Mouse (Mus musculus): ENCODE measurements around the gene Nhp2. TPM values are rescaled to one million over a fixed set of nuclear protein-coding genes. Genes with fewer than 3 reads are reported as not detected.

Nhp2 gene
- 1.8 TPM for polyA plus RNA-seq (2014; fragmentation: Illumina TruSeq; extraction: RNeasy Lipid Tissue Mini Kit (QIAGEN cat#74804); ENCODE audit: low read depth, low replicate concordance)

DNA sequence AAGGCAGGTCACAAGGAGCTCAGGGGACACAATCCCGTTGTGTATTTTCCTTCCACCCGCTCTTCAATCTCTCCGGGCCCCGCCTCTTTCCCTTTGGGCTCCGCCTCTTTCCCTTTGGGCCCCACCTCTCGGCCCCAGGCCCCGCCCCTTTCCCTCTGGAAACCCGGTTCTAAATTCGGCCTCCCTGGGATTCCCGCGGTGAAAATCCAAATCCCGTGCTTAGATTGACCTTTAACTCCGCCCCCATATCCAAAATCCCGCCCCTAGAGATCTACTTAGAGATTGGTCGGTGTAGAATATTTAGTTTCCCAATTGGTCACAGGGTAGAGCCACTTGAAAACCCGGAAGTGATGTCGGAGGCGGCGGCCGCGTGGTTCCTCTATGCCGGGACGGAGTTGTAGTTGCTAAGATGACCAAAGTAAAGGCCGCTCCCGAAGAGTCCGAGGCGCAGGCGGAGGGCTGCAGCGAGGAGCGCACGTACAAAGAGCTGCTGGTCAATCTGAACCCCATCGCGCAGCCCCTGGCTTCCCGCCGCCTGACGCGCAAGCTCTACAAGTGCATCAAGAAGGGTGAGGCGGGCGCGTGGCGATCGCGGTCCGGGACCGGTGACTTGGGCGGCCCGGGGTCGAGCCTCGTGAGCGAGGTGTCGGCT, at the start of gene Nhp2:
Gene Nhp2, plus strand, starts transcription at position 327 of the 652 bp plus-strand sequence.

GRCm38 (mm10) chr11:51584431-51585248, 34.9 kb upstream of the Nhp2 start, which contains the start of gene Phykpl:
Phykpl (plus strand) TSS chr11:51584757.

DNA sequence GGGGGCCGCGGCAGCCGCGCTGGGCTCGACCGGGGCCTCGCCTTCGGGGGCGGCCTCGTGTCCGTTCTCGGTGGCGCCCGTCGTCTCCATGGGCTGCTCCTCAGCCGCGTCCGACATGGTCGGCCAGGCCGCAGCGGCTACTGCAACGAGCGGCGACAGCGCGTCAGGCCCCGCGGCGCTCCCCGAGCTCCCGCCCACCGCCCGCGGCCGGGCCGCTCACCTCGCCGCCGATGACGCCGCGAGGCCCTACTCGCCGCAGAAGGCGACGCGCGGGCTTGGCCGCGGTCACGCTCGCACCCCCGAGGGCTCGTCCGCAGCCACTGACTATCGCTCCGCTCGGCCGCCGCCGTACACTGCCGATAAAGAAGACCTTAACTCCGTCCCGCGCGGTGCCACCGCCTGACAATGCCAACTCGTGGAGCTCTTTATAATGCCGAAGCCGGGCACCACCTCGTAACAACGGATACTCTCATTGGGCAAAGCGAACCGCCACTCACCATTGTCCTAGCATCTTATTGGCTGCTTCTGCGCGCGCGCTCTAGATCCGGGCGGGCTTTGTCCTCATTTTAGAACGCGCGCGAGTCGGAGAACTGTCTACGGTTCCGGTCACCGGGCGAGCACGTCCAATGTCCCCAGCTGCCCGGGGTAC, 13.0 kb upstream of the Nhp2 start, which contains the start of gene Hnrnpab:
Gene Hnrnpab, minus strand, starts transcription at position 401 of the 649 bp plus-strand sequence.

DNA sequence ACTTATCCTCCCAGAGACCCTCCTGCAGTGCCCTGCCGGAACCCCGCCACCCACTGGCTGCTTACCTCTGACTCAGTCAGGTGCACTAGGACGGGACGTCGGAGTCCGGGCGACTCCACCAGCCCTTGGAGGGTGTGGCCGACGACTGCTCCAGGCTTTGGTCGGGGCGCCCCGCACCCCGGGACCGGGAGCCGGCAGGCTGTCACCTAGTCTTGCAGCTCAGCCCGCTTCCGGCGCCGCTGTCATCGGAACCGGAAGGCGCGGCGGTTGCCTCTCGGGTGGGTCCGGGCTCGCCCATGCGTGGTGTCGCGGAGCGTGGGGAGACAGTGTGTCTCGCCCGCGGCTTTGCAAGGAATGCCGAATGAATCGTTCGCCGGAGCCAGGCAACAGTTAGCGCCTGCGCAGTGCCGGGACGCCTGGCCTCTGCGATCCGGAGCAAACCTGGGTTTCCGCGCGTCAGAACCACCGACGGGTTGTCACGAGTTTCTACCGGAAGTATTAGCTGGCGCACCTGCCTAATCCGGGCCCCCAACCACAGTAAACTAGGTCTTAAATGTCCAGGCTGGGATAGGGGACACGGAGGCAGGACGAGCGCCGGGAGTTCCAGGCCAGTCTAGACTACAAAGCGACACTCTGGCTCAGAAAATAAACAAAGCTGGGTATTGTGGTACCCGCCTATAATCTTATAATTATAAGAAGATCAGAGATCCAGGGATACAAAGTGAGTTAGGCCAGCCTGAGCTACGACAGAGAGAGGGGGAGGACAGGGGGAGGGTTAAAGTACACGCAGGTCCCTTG, 16.2 kb downstream of the Nhp2 start, which contains the start of gene Rmnd5b:
Gene Rmnd5b, minus strand, starts transcription at position 372 of the 798 bp plus-strand sequence.

DNA sequence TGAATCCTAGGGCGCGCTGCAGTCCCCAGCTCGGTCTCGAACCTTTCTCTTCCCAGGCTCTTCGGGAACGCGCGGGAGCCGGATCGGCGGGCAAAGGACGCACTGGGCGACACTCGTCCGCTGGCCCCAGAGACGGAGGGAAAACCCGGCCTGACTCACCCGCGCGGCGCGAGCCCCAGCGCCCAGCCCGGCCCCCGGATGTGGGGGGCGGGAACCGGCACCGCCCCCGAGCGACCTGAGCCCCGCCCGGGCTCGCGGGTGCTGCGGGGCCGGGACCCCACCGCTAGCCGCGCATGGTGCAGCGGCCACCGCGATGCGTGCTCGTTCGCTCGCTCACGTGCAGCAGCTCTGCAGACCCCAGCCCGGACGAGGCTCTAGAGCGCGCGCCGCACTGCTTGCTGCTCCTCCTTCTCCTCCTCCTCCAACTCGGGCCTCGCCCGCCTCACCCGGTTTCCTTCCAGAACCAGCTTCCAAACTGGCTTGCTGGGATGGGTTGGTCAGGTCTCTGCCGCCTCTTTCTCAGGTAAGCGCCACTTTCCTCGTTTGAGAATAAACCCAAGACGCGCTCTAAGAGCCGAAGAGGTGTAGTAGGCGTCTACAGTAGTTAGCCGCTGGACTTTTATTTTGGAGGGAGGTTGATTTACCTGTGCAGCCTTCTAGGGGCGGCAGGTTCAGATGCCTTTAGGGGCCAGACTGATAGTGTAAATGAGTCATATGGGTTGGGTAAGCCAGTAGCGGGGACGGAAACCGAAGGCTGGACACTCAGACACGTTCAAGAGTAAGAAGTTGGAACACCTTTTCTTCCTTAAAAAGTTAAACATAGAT, 31.4 kb downstream of the Nhp2 start, which contains the start of the genes N4bp3 and D930048N14Rik:
Gene N4bp3, minus strand, starts transcription at position 152 of the 825 bp plus-strand sequence.
Gene D930048N14Rik, plus strand, starts transcription at position 264 of the 825 bp plus-strand sequence.

Other genes with a start within 250 kb of the Nhp2 start
- 23.4 TPM for gene Phykpl, start 35.0 kb upstream of the Nhp2 start, polyA plus RNA-seq (2014; fragmentation: Illumina TruSeq; extraction: RNeasy Lipid Tissue Mini Kit (QIAGEN cat#74804); ENCODE audit: low read depth, low replicate concordance)
- gene Hnrnpab, start 12.9 kb upstream of the Nhp2 start, polyA plus RNA-seq (2014; fragmentation: Illumina TruSeq; extraction: RNeasy Lipid Tissue Mini Kit (QIAGEN cat#74804); ENCODE audit: low read depth, low replicate concordance) = 434 TPM
- gene Rmnd5b, start 16.2 kb downstream of the Nhp2 start, polyA plus RNA-seq (2014; fragmentation: Illumina TruSeq; extraction: RNeasy Lipid Tissue Mini Kit (QIAGEN cat#74804); ENCODE audit: low read depth, low replicate concordance) = 13.9 TPM
- not detected for gene N4bp3, start 31.1 kb downstream of the Nhp2 start, polyA plus RNA-seq (2014; fragmentation: Illumina TruSeq; extraction: RNeasy Lipid Tissue Mini Kit (QIAGEN cat#74804); ENCODE audit: low read depth, low replicate concordance)
- gene D930048N14Rik, start 31.2 kb downstream of the Nhp2 start, polyA plus RNA-seq (2014; fragmentation: Illumina TruSeq; extraction: RNeasy Lipid Tissue Mini Kit (QIAGEN cat#74804); ENCODE audit: low read depth, low replicate concordance) = 0.47 TPM
- gene 0610009B22Rik, start 69.1 kb downstream of the Nhp2 start, polyA plus RNA-seq (2014; fragmentation: Illumina TruSeq; extraction: RNeasy Lipid Tissue Mini Kit (QIAGEN cat#74804); ENCODE audit: low read depth, low replicate concordance) = 104 TPM
- gene Sec24a, start 143.9 kb downstream of the Nhp2 start, polyA plus RNA-seq (2014; fragmentation: Illumina TruSeq; extraction: RNeasy Lipid Tissue Mini Kit (QIAGEN cat#74804); ENCODE audit: low read depth, low replicate concordance) = 41.9 TPM
- gene Sar1b, start 144.0 kb downstream of the Nhp2 start, polyA plus RNA-seq (2014; fragmentation: Illumina TruSeq; extraction: RNeasy Lipid Tissue Mini Kit (QIAGEN cat#74804); ENCODE audit: low read depth, low replicate concordance) = 341 TPM
- 6.2 TPM for gene Jade2, start 237.9 kb downstream of the Nhp2 start, polyA plus RNA-seq (2014; fragmentation: Illumina TruSeq; extraction: RNeasy Lipid Tissue Mini Kit (QIAGEN cat#74804); ENCODE audit: low read depth, low replicate concordance)